Mouse (Mus musculus) cerebellum, adult 2 months (tissue): ENCODE data around the gene Fbxo36.

Source experiments
- CTCF ChIP-seq: fragments of 200-500 bp; IDR thresholded peaks from 2 replicates; pipeline ENCODE4 v1.5.1; 2011; ENCODE audit warnings: low read depth, mild to moderate bottlenecking, control low read depth, low read length, moderate library complexity, borderline replicate concordance; ENCODE audit not compliant: insufficient read depth
- POLR2A ChIP-seq: fragments of 200-500 bp; IDR thresholded peaks from 2 replicates; pipeline ENCODE4 v1.6.1; 2011; ENCODE audit warnings: low read length, control low read depth, borderline replicate concordance; ENCODE audit not compliant: insufficient read depth

- TF ChIP-seq POLR2A (no peak), CTCF (no peak)
Observed at GRCm38 (mm10) chr1:84868311-84868710, 28.7 kb downstream of the Fbxo36 start.
